Mouse (Mus musculus): ENCODE results near the gene Ascc1.

Ascc1 gene

DNA sequence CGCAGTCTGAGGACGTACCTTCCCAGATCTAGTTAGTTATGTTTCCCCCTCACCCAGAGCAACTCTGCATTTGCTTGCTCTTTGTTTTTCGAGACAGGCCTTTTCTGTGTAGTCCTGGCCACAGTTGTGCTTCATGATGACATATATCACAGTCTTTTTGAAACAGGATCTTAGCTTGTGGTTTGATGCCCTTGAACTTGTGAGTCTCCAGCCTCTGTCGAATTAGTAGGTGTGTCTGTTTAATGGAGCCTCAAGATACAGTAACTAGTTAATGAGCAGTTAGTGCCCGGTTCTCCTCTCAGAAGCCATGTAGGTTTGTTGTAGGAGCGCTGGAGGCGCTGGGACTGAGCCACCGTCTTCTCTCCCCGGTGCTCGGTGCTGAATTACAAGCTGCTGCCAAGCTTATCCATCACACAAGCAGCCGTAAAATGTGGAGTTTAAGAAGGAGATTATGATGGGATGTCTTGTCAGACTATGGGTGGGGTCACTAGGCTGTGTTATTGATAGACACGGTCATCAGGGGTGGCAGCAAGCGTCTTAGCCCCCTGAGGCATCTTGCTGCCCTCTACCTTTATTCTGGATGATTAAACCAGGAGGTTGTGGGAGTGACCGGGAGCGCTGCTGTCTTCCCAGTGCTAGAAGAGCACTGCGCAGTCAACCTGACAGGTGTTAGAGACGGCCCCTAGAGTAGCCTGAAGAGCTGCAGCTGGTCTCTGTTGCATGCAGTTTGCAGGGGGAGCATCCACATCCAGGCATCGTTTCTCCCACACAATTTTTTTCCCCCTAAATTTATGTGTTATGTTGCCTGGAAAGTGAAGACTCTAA lies 75.3 kb downstream of the Ascc1 start:
- intact Hi-C loops (cut with DNase I) = no loop called here

DNA sequence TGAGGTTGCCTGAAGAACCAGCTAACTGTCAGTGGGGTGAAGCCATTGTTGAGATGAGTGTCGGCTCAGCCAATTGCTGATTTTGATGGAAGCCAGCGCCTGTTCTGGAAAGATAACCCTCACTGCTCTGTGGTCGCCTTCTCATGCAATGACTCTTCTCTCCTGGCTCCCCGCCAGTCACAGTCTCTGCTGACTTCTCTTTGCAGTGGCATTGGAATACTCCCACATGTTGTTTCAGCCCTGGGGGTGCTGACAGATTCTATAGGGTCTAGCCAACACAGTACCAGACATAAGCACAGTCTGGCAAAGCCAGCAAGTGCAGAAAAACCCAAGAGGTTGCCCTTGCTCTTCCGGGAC lies 75.9 kb downstream of the Ascc1 start:
- intact Hi-C loops (cut with DNase I) = no loop called here

DNA sequence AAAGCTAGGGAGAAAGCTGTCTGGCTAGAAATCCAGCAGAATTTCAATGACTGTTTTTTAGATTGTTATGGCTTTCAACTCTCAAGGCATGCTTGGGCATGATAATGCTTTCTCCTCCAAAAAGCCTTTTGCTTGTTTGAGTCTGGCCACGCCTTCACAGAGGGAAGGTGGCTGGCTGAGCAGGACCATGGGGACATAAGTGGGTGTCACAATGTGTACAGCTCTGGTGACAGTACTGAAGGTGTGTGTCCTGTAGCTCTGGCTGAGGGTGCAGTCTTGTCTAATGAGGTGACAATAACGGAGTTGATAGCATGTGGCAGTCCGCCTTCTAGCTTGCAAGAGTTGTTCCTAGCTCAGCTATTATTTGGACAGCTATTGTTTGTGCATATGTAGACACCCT lies 77.6 kb downstream of the Ascc1 start:
- intact Hi-C loops (cut with DNase I) = no loop called here

DNA sequence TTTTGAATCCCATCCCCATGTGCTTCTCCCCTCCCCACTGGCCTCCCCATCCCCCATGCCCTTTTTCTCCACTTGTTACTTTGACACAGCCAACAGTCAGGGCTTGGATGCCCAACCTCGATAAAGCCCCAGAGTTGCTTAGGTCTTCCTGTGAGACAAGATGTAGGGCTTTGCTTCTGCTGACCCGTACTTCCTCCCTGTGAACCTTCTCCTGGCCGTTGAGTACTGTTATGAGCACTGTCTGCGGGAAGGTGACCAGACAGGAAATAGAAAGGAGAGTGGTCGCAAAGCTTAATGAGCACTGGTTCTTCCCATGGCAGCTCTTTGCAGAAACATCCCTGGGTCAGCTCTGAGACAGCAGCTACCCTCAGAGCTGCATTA lies 78.0 kb downstream of the Ascc1 start:
- intact Hi-C loops (cut with DNase I) = no loop called here

DNA sequence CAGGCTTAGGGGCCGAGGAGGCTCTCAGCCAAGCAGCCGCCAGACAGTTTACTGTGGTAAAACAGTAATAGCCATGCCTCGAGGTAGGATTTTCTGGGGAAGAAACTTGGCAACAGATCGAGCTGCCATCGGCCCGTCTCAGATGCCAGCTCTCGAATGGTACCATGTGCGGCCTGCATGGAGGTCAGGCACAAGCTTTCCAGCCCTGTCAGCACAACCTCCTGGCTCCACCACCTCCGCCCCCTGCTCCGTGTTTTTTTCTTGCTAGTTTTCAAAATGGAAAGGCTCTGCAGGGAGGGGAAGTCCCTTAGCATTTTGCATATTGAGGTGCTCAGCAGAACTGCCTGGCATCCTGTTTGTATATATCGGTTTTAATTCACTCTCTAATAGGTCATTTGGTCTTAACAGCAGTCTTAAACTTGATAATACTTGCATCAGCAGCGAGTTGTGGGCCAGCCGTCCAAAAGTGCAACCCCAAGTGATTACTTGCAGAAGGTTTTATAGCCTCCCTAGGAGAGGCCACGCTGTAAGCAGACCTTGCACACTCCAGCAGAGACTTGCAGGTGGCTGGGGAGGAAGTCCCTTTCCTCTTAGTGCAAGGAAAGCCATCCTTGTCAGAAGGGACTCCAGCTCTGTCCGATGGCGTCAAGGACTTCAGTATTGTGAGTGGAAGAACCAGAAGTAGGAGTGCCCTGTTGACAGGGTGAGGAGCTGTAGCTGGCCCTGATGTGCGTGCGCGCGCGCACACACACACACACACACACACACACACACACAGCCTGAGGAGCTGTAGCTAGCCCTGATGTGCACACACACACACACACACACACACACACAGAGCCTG lies 78.6 kb downstream of the Ascc1 start:
- intact Hi-C loops (cut with DNase I) = no loop called here

DNA sequence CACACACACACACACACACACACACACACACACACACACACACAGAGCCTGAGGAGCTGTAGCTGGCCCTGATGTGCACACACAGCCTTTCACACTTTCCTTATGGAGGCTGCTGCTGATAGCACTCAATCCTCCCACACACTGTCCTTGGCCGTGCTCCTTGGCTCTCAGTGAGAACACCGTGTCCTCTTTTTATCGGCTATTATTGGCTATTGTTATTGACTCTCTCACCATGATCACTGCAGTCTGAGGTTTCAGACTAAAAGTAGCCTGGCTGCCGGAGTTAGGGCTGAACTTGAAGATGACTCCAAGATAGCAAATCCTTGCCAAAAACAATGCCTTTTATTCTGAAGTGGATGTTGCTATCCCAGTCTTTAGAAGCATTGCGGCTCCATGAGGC lies 79.3 kb downstream of the Ascc1 start:
- intact Hi-C loops (cut with DNase I) = no loop called here

DNA sequence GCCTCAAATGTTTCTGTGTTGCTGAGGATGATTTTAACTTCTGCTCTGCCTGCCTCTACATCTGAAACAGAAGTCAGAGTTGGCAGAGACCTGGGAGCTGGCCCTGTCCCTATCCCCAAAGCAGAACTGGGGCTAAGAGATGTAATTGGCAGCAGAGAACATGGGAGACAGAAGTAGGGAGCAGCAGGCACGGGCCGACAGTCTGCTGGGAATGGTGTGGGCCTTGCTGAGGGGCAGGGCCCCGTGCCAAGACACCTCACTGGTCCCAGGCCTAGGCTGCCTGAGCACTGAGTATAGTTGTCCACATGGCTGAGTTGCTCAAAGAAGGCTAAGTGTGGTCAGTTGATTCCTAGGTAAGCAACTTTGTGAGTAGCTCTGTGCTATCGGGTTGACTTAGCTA lies 81.5 kb downstream of the Ascc1 start:
- intact Hi-C loops (cut with DNase I) = no loop called here

DNA sequence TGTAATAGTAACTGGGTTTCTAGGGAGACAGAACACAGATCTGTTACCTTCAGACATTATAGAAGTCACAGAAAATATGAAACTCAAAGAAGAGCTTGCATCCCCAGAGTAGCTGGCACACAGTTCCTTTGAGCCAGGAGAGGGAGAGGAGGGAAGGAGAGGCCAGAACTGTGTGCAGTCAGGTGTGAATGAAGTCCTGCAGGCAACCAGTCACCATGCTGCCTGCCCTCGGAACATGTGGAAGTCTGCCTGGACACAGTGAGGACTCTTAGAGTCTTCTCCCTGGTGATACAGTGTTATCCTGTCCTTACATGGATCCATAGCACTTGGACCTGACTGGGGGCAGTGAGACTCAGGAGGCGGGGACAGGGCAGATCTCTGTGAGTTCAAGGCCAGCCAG lies 89.7 kb downstream of the Ascc1 start:
- intact Hi-C loops (cut with DNase I) = no loop called here

DNA sequence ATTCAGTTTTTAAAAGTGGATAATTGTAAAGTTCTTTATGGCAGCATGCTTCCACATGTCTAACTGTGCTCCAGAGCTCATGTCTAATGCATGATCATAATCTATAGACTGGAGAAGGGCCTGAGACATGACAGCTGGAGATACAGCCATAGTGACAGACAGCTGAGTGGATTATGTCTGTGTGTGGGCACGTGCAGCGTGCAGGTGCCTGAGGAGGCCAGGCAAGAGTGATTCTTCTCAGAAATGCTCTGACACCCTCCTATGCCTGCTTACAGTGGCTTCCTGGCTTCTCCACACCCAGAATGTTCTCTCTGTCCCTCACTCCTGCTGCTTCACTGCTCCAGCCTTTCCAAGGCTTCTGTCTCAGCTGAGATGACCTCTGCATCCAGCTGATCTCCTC lies 91.1 kb downstream of the Ascc1 start:
- intact Hi-C loops (cut with DNase I) = no loop called here

DNA sequence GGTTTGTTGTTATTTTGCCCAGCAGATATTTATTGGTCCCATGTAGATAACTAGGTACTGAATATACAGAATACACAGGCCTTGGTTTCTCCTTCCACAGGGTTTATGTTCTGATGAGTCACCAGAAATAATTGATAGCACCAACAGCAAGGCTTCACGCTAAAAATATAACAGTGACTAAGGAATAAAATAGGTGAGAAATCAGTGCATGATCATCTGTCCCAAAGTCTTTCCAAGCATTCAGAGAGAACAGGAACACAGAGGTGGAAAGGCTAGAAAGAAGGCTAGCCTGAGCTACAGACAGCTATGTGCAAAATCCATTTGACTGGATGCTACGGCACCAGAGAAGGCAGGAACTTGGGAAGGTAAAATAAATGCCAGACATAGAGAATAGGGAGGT lies 93.0 kb downstream of the Ascc1 start:
- intact Hi-C loops (cut with DNase I) = no loop called here

DNA sequence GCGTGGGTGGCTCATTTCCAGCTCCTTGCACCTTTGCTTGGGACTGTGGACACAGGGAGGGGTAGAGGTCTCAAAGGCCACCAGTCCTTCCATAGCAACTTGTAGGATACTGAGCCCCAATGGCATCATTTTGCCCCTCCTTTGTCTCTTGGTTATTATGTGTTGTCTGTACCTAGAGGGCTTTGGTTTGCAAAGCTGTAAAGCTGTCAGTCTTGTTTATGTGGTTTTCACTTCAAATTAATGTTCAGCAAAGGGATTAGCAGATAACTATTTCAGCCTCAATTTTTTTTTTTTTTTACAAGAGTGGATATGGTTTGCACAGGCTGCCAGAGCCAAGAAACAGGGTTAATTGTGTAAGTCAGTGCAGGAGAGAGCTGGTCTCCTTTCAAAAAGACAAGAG lies 93.7 kb downstream of the Ascc1 start:
- intact Hi-C loops (cut with DNase I) = no loop called here

DNA sequence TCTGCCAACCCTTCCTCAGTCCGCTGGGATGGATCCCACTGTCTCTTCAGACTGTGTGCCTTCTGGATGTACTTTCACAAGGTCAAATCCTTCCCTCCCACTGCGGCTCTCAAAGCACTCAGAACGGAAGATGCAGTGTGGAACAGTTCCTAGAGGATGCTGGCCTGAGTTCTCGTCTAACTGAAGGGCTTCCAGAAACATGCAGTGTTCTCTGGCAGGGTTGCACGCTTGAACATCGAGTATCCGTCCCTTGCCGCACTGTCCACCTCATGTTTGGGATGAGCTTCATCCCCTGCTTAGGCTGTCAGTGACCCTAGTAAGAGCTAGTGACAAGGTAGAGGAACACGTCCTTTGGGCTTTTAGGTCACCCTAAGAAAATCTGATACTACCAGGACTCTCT lies 94.5 kb downstream of the Ascc1 start:
- intact Hi-C loops (cut with DNase I) = no loop called here

DNA sequence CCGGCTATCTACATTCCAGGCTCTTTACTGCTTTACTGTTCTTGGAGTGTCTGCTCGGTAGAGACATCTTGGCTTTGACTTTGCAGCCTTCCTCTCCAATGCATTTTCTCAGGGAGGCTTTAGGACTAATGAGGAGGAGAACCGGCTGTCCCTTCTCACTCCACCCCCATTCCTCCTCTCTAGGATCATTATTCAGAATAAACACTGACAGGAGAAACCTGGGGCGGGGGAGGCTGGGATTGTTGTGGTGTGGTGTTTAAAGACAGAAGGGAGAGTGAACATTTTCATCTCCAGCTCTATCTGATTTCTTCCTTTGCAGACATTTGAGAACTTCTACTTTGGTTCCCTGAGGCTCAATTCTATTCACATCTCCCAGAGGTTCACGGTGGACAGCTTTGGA lies 95.2 kb downstream of the Ascc1 start:
- intact Hi-C loops (cut with DNase I) = no loop called here

DNA sequence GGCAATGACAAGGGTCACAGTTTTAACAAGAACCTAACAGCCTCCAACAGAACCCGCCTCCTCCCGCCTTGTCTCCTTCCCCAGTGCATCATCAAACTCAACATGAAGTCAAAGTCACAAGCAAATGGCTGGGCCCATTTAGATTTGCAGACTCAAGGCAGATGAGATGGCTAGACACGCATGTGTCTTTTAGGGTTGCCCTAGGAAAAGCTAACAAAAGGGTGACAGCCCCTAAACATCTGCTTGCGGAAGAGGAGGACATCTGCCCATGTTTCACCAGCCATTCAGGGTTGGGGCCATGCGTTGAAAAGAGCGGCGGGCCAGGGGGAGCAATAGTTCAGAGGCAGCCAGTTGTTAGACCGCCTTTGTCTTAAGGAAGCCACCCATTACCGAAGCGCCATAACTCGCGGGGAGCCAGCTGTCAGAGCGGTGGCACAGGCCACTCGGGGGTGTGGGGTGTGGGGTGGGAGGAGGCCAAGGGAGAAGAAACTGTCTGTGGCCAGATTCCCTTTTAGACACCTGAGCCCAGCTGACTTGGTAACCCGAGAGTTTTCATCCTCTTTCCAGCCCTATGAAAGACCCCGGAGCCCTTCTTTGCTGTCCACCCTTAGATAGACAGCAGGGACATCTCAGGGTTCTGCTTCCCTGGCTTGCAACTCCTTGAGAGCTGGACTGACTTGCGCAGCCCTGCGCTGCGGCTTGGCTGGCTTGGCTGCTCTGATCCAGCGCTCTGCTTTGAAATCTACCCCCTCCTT lies 103.0 kb downstream of the Ascc1 start:
- intact Hi-C loops (cut with DNase I) = no loop called here

DNA sequence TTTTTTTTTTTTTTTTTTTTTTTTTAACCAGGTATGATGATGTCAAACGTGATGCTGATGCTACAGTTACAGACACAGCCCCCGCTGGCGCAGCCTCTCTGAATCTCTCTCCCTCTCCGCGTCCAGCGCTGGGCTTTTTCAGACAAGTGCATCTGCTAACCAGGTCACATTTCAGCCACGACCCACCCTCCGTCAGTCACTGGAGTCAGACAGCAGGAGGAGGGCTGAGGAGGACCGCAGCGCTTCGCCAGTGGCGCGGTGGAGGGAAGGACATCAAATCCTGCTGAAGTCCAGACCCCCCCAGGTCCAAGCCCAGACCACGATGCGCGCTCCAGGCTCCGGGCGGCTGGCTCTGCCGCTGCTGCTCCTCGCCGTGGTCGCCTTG lies 103.5 kb downstream of the Ascc1 start, which contains the start of gene Spock2:
TSS of gene Spock2 (plus strand) at position 74 of the 385 bp plus-strand sequence.
- intact Hi-C loops (cut with DNase I) = no loop called here

DNA sequence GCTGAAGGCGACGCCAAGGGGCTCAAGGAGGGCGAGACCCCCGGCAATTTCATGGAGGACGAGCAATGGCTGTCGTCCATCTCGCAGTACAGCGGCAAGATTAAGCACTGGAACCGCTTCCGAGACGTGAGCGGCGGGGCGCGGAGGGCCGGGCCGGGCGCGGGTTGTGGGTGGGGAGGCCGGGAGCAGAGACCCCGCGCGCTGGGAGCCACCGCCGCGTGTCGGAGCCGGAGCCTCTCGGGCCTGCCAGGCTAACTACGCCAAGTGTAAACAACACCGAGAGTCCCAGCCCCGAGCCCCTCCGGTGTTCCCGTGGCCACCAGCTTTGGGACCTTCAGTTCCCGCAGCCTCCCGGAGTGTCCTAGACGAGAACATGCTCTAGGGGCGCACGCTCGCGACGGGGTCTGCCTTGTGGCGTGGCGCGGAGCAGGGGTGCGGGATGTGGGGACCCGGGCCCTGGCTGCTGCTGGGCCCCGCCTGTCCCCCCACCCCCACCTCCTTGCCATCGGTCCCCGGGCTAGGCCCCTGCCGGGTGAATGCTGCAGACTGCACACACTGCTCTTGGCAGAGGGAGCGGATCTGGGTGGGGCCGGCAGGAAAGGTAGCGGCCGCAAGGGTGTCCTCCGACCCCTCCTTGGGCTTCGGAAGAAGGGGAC lies 104.1 kb downstream of the Ascc1 start:
- intact Hi-C loops (cut with DNase I) = no loop called here

DNA sequence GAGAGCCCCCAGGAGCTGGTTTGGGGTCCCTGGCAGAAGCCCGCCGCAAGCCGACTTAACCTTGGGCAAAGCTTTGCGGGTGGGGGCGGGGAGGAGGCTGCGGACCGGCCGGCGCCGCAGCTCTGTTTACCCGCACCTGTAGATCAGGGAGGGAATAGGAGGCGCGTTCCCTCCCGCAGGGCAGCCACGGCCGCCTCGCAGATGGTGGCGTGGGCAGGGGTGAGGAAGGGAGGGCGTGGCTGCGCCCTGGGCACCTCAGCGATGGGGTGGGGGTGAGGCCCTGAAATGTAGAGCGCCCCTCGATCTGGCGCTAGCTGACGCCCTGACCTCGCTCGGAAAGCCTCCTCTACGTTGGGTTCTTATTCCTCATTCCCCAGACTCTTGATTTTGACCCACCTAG lies 104.8 kb downstream of the Ascc1 start:
- intact Hi-C loops (cut with DNase I) = no loop called here

DNA sequence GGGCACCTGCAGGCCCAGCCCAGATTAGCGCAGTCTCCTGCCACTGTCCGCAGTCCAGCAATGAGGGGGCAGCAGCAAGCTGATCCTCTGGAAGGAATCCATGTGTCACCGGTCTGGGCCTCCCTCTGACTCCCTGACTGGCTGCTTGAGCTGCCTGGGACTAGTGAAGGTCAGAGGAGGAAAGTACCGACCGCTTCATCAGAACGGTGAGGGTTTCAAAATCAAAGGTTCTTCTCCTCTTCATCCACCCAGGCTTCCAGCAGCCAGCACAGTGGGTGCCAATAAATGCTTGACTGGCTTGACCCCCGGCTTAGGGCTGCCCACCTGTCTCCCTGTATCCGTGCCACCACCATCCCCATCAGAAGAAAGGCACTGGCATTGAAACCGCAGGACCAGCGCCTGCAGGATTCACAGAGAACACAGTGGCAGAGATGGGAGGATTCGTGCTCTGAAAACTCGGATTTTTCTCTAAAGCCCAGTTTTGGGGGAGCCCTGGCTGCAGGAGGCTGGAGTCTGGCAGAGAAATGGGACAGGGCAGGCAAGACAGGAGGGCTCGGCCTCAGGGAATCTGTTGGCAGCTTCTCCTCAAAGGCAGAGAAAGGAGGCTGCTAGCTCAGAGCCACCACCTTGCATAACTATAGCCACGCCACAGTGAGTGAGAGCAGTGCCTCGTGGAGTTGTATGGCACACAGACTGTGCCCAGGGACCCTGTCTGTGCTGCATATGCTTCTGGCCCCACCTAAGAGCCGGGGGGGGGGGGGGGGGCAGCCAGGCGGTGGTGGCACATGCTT lies 105.9 kb downstream of the Ascc1 start:
- intact Hi-C loops (cut with DNase I) = no loop called here

DNA sequence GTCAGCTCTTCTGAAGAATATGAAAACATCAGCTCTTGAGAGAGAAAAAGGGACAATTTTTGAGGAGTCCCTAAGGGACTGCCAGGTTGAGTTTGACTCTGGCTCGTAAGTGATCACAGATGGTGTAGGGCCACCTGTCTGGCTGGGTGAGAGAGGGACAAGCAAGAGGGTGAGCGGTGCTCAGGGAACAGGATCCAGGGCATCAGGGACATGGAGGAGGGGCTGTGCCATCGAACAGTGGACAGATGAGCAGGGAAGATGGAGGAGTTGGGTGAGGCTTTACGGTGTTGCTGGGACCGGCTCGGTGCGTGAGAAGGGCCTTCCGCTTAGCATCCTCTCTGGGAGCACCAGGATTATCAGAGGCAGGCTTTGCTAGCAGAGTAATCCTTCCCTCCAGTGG lies 106.7 kb downstream of the Ascc1 start:
- intact Hi-C loops (cut with DNase I) = no loop called here

DNA sequence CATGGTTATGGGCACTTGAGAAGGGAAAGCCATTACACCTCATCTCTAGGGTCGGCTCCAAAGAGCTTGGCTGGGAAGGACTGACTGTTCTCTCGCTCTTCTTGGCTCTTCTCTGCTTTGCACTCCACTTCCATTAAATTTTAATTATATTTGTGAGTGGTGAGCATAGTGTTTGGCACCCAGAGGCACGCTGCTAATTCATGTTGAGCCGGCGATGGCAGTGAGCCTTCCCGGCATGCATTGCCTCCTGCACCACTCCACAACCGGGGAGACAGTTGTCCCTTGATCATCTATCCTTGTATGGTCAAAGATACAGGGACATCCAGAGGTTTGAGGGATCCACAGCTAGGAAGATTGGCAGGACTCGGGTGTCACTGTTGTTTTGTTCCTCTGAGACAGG lies 107.4 kb downstream of the Ascc1 start:
- intact Hi-C loops (cut with DNase I) = no loop called here

All from adrenal gland (tissue).